Mouse (Mus musculus): ENCODE measurements around the gene Ppa1. TPM values are rescaled to one million over a fixed set of nuclear protein-coding genes. Genes with fewer than 3 reads are reported as not detected.

Ppa1 gene
- polyA plus RNA-seq, 1 experiment, result 113 TPM

Other genes starting within 250 kb of the Ppa1 start
- gene Nodal, start 230.6 kb upstream of the Ppa1 start, polyA plus RNA-seq (2012; rRNA removed), result 0.38 and 0.70 TPM in 2 replicates
- gene Eif4ebp2, start 195.9 kb upstream of the Ppa1 start, polyA plus RNA-seq (2012; rRNA removed), result 27.3 and 28.9 TPM in 2 replicates
- gene Lrrc20, start 172.8 kb upstream of the Ppa1 start, polyA plus RNA-seq (2012; rRNA removed), result 20.3 and 22.3 TPM in 2 replicates
- 1.3 and 1.4 TPM in 2 replicates for gene Npffr1, start 53.1 kb upstream of the Ppa1 start, polyA plus RNA-seq (2012; rRNA removed)
- gene Sar1a, start 31.7 kb downstream of the Ppa1 start, polyA plus RNA-seq (2012; rRNA removed), result 114 and 115 TPM in 2 replicates
- gene Tysnd1, start 47.0 kb downstream of the Ppa1 start, polyA plus RNA-seq (2012; rRNA removed), result 23.3 and 29.3 TPM in 2 replicates
- gene Aifm2, start 66.7 kb downstream of the Ppa1 start, polyA plus RNA-seq (2012; rRNA removed), result 10.7 and 13.3 TPM in 2 replicates
- 25.1 and 28.8 TPM in 2 replicates for gene H2afy2, start 135.6 kb downstream of the Ppa1 start, polyA plus RNA-seq (2012; rRNA removed)